Mouse (Mus musculus): ENCODE results near the gene Slc6a17. TPM values are rescaled to one million over a fixed set of nuclear protein-coding genes. Genes with fewer than 3 reads are reported as not detected.

Slc6a17 gene
- total RNA-seq, 2 experiments from 2014 or later, result 369 to 419 TPM

GRCm38 (mm10) chr3:107520931-107521330 lies 3.1 kb upstream of the Slc6a17 start:
- intact Hi-C loops (cut with DNase I), result no loop called here
- no peak overlapping the region for H3K27ac ChIP-seq
- H3K4me3 ChIP-seq, result no peak overlapping the region
- no peak for DNase-seq (ENCODE audit: extremely low spot score in 1 of 2, low spot score in 2 of 2)
- TF ChIP-seq CTCF (IDR thresholded peaks at IDR 0.05), result no peak

GRCm38 (mm10) chr3:107516776-107517630 lies 815 bp downstream of the Slc6a17 start:
- peak overlapping the region; percentile 96 for H3K27ac ChIP-seq
- peak overlapping the region; percentile 70 for H3K4me3 ChIP-seq
- intact Hi-C loops (cut with DNase I), result no loop called here
- DNase-seq (ENCODE audit: extremely low spot score in 1 of 2, low spot score in 2 of 2), result peak; percentile 52 to 62
- no peak; the same call in 1 of the 2 replicates for TF ChIP-seq CTCF (IDR thresholded peaks at IDR 0.05)

GRCm38 (mm10) chr3:107515989-107516388 lies 1.8 kb downstream of the Slc6a17 start:
- H3K27ac ChIP-seq, result peak overlapping the region; percentile 96
- intact Hi-C loops (cut with DNase I), result no loop called here
- no peak for TF ChIP-seq CTCF (IDR thresholded peaks at IDR 0.05)
- peak overlapping the region; percentile 70 for H3K4me3 ChIP-seq
- DNase-seq (ENCODE audit: extremely low spot score in 1 of 2, low spot score in 2 of 2), result peak in 1 of 2 experiments; percentile 38

DNA sequence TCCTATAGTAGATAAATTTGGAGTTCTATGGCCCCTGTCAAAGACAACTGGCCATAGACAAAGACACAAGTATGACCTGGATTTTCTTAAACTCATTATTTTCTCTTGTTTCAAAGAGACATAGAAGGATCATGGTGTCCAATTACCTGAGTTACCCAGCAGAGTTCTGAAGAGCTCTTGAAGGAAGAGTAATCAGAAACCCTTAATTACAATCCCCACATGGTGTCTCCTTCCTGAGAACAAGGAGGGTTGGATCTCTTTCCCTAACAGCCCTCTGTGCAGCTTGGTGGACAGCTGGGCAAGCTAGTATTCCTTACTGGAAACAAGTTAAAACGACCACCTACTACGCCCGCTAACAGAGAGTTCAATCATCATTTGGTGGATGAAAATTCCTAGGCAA lies 6.4 kb downstream of the Slc6a17 start:
- Histone ChIP-seq H3K27ac (no peak overlapping the region), H3K4me3 (no peak overlapping the region)
- no peak for TF ChIP-seq CTCF (IDR thresholded peaks at IDR 0.05)
- intact Hi-C loops (cut with DNase I), result no loop called here
- no peak for DNase-seq (ENCODE audit: extremely low spot score in 1 of 2, low spot score in 2 of 2)

GRCm38 (mm10) chr3:107508696-107509095 lies 9.1 kb downstream of the Slc6a17 start:
- peak overlapping the region; percentile 28; the same call in 1 of the 2 replicates for H3K27ac ChIP-seq
- H3K4me3 ChIP-seq, result no peak overlapping the region
- intact Hi-C loops (cut with DNase I), result no loop called here
- DNase-seq (ENCODE audit: extremely low spot score in 1 of 2, low spot score in 2 of 2), result peak in 1 of 2 experiments; percentile 60
- TF ChIP-seq CTCF (IDR thresholded peaks at IDR 0.05), result peak; percentile 5

- TF ChIP-seq CTCF (IDR thresholded peaks at IDR 0.05), result no peak
- no peak for DNase-seq (ENCODE audit: extremely low spot score in 1 of 2, low spot score in 2 of 2)
- Histone ChIP-seq H3K4me3 (no peak overlapping the region), H3K27ac (no peak overlapping the region; the same call in 1 of the 2 replicates)
- intact Hi-C loops (cut with DNase I), result no loop called here
These were observed 9.9 kb downstream of the Slc6a17 start for GRCm38 (mm10) chr3:107507966-107508365.

DNA sequence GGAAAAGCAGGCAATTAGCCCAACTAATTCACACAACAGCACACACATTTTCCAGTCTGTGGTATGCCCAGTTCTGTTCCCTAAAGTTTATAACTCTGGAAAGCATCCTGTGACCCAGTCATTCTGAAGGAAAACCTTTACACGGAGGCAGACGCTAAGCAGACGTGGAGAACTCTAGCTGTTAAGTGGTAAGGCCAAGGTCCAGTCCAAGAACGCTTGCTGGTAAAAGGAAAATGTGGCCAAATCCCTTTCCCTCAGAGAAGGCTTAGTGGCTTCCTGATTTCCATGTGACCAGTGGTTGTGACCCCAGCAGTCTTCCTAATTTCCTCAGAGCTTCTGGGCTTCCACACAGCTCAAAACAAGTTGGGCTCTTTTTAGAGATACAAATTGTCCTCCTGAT lies 11.3 kb downstream of the Slc6a17 start:
- Histone ChIP-seq H3K27ac (peak overlapping the region; percentile 77), H3K4me3 (no peak overlapping the region)
- no peak for DNase-seq (ENCODE audit: extremely low spot score in 1 of 2, low spot score in 2 of 2)
- intact Hi-C loops (cut with DNase I), result no loop called here
- TF ChIP-seq CTCF (IDR thresholded peaks at IDR 0.05), result no peak

GRCm38 (mm10) chr3:107505464-107506367 lies 12.1 kb downstream of the Slc6a17 start:
- TF ChIP-seq CTCF (IDR thresholded peaks at IDR 0.05), result no peak
- DNase-seq (ENCODE audit: extremely low spot score in 1 of 2, low spot score in 2 of 2), result no peak
- intact Hi-C loops (cut with DNase I), result no loop called here
- Histone ChIP-seq H3K27ac (peak overlapping the region; percentile 77), H3K4me3 (no peak overlapping the region)

- no peak for DNase-seq (ENCODE audit: extremely low spot score in 1 of 2, low spot score in 2 of 2)
- Histone ChIP-seq H3K27ac (no peak overlapping the region), H3K4me3 (no peak overlapping the region)
- no peak for TF ChIP-seq CTCF (IDR thresholded peaks at IDR 0.05)
- intact Hi-C loops (cut with DNase I), result no loop called here
These were observed 13.3 kb downstream of the Slc6a17 start for GRCm38 (mm10) chr3:107504542-107504941.

GRCm38 (mm10) chr3:107503716-107504115 lies 14.1 kb downstream of the Slc6a17 start:
- no peak overlapping the region for H3K27ac ChIP-seq
- no peak overlapping the region for H3K4me3 ChIP-seq
- intact Hi-C loops (cut with DNase I), result no loop called here
- no peak for DNase-seq (ENCODE audit: extremely low spot score in 1 of 2, low spot score in 2 of 2)
- TF ChIP-seq CTCF (IDR thresholded peaks at IDR 0.05), result no peak

DNA sequence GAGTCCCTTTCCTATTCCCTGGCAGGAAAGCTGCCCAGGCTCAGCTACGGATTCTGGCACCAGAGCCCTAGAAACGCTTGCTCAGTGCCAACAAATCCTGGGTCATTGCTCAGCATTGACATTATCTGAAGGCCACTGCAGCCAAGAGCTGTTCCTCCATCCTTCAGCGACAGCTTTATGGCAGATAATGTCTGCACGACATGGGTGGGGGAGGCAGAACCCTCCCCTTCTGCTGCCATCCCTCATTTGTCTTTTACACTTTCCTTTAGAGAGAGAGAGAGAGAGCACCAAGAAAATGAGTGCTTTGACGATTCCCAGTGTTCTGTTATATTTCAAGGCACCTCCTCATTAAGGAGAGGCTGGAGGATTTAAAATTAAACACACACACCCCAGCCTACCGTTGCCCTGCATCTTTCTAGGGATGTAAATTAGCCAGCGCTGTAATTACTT lies 16.1 kb downstream of the Slc6a17 start:
- peak in 1 of 2 experiments; percentile 35 for DNase-seq (ENCODE audit: extremely low spot score in 1 of 2, low spot score in 2 of 2)
- no peak for TF ChIP-seq CTCF (IDR thresholded peaks at IDR 0.05)
- Histone ChIP-seq H3K4me3 (no peak overlapping the region), H3K27ac (peak overlapping the region; percentile 72)
- intact Hi-C loops (cut with DNase I), result loop anchor here (2.0 kb wide), 1 partner anchor 35 kb away; no protein-coding TSS in a partner anchor

GRCm38 (mm10) chr3:107500301-107500700 lies 17.5 kb downstream of the Slc6a17 start:
- no peak for DNase-seq (ENCODE audit: extremely low spot score in 1 of 2, low spot score in 2 of 2)

More at GRCm38 (mm10) chr3:107500301-107500700, 17.5 kb downstream of the Slc6a17 start:
- no peak for TF ChIP-seq CTCF (IDR thresholded peaks at IDR 0.05)
- no peak overlapping the region for H3K4me3 ChIP-seq
- 0 out of 2 replicates have a peak overlapping the region, but pooled peaks have one; percentile 4 for H3K27ac ChIP-seq
- intact Hi-C loops (cut with DNase I), result loop anchor here (2.0 kb wide), 1 partner anchor 36 kb away; no protein-coding TSS in a partner anchor

Data from left cerebral cortex, adult 2 months (tissue).